Mouse (Mus musculus) C2C12 (cell line): ENCODE results near the gene Lipc.

Experiments
- CEBPB ChIP-seq: IDR thresholded peaks from one replicate; pipeline ENCODE4 v1.6.1; 2011; ENCODE audit warnings: low read depth, mild to moderate bottlenecking, control low read depth, moderate library complexity
- CTCF ChIP-seq: IDR thresholded peaks from one replicate; pipeline ENCODE4 v1.5.1; 2011; ENCODE audit not compliant: control insufficient read depth, insufficient read depth, insufficient read length
- FOSL1 ChIP-seq: IDR thresholded peaks from one replicate; pipeline ENCODE4 v1.8.0; 2011; ENCODE audit warnings: mild to moderate bottlenecking, low read length; ENCODE audit not compliant: poor library complexity, insufficient read depth, severe bottlenecking
- MAX ChIP-seq: IDR thresholded peaks from one replicate; pipeline ENCODE4 v1.6.1; 2011; ENCODE audit warnings: mild to moderate bottlenecking, control low read depth
- MYOD1 ChIP-seq: IDR thresholded peaks from one replicate; pipeline ENCODE4 v1.6.1; 2011; ENCODE audit warnings: low read depth; ENCODE audit not compliant: control insufficient read depth, insufficient read length
- MYOG ChIP-seq: IDR thresholded peaks from one replicate; pipeline ENCODE4 v1.6.1; 2011; ENCODE audit not compliant: control insufficient read depth, insufficient read length; ENCODE audit errors: extremely low read depth
- USF1 ChIP-seq: IDR thresholded peaks from one replicate; pipeline ENCODE4 v1.6.1; 2011; ENCODE audit warnings: low read depth, mild to moderate bottlenecking, control low read depth, moderate library complexity

GRCm38 (mm10) chr9:70969244-70969643 lies 17.2 kb upstream of the Lipc start:
- no peak for TF ChIP-seq CTCF
- no peak for TF ChIP-seq MAX
- no peak for TF ChIP-seq USF1
- TF ChIP-seq MYOG = no peak
- TF ChIP-seq FOSL1 = no peak
- TF ChIP-seq CEBPB = no peak
- TF ChIP-seq MYOD1 = no peak
